Mouse (Mus musculus) lung, adult 2 months (tissue): ENCODE results near the gene Gtdc1.

Experiments used
- CTCF ChIP-seq: fragments of 200-500 bp; IDR thresholded peaks from 2 replicates; pipeline ENCODE4 v1.5.1; 2011; ENCODE audit warnings: mild to moderate bottlenecking, low read length, control low read depth; ENCODE audit not compliant: insufficient read depth
- POLR2A ChIP-seq: fragments of 200-500 bp; IDR thresholded peaks from 2 replicates; pipeline ENCODE4 v1.6.1; 2011; ENCODE audit warnings: low read depth, mild to moderate bottlenecking, control low read depth, low read length, borderline replicate concordance; ENCODE audit errors: extremely low read depth

GRCm38 (mm10) chr2:44700276-44700675 is 227.2 kb downstream of the Gtdc1 start:
- TF ChIP-seq CTCF (no peak), POLR2A (no peak)
